Comparison of ENCODE assay signal across 10 mouse cellular contexts in genomic region chr4:114599121-114599520, GRCm38 (mm10).
A peak's percentile ranks its signal among the peaks of the same experiment; 100 is the strongest.
DNase-seq lines count a peak whose midpoint lies in the region; ATAC-seq lines count a peak whose summit lies in the region.
"Had no signal": no experiment of that assay in that cellular context is flagged by ENCODE, and none has a peak within 500 bp of the region (broad histone marks: within the 10 kb centered on the region; RNA-seq: fewer than 3 reads in every experiment).

No protein-coding gene starts in this region.

- H3K27me3 ChIP-seq in kidney, embryonic 14.5 days (ENCODE audit: control insufficient read depth, insufficient read depth, low read length), result no peaks in the 10 kb centered on the region; the same call in 1 of the 2 replicates

- no peak overlapping the region for H3K4me2 ChIP-seq in kidney, embryonic 14.5 days (replicated peaks; ENCODE audit: low read depth, low read length)

- ATAC-seq in kidney, embryonic 14.5 days (ENCODE audit: low FRiP score, low TSS enrichment), result no peak

- no peak overlapping the region for H3K27ac ChIP-seq in kidney, embryonic 14.5 days (ENCODE audit: low read depth, low read length)

- no peaks in the 10 kb centered on the region; the same call in 1 of the 2 replicates for H3K36me3 ChIP-seq in kidney, embryonic 14.5 days (ENCODE audit: control insufficient read depth, insufficient read depth, low read length)

- no peaks in the 10 kb centered on the region for H3K9me3 ChIP-seq in kidney, embryonic 14.5 days (ENCODE audit: control insufficient read depth, low read length)

- H3K4me1 ChIP-seq in kidney, embryonic 14.5 days (ENCODE audit: control insufficient read depth, insufficient read depth, low read length), result peaks cover 21% of the 10 kb centered on the region; the same call in 1 of the 2 replicates

- H3K9ac ChIP-seq in kidney, embryonic 14.5 days (ENCODE audit: low read depth, low read length), result no peak overlapping the region

- H3K4me3 ChIP-seq in kidney, embryonic 14.5 days (ENCODE audit: low read length), result no peak overlapping the region

- peak; percentile 56 for DNase-seq in kidney, adult 9 months
- peak; percentile 13 for DNase-seq in ZHBTc4 (ENCODE audit: low read depth, low spot score)
- DNase-seq in embryo, embryonic 11 days, result peak; percentile 61
- DNase-seq in mesoderm, embryonic 11.5 days (ENCODE audit: low read depth, low spot score), result peak; percentile 59
- no peak for DNase-seq in cerebellum, adult 11 months
- DNase-seq in urinary bladder, postnatal 4 days (ENCODE audit: low spot score in 2 of 2), result no peak
- no peak for DNase-seq in natural killer cell, adult 2 months (ENCODE audit: low spot score in 2 of 2)
- DNase-seq: adrenal gland, adult 2 months; gastrocnemius, postnatal 36 days had no signal

Comparison
In these comparisons a context has a peak if more than half of its experiments do, and no peak if none do; other contexts are left out.
1. DNase-seq: peak in kidney, adult 9 months (single experiment), ZHBTc4 (single experiment), embryo, embryonic 11 days (single experiment) and mesoderm, embryonic 11.5 days (single experiment); none in cerebellum, adult 11 months (single experiment), urinary bladder, postnatal 4 days (0 of 2) and natural killer cell, adult 2 months (0 of 2).